Mouse (Mus musculus) stomach, postnatal 0 days (tissue): ENCODE data around the gene Afmid.

ENCODE experiments used
- CTCF ChIP-seq: IDR thresholded peaks from 2 replicates; pipeline ENCODE4 v1.5.1; 2016; ENCODE audit warnings: antibody characterized with exemption, low read depth, mild to moderate bottlenecking, moderate library complexity
- EP300 ChIP-seq: optimal IDR thresholded peaks from 2 replicates; pipeline ENCODE3; 2016; ENCODE audit warnings: antibody characterized with exemption

DNA sequence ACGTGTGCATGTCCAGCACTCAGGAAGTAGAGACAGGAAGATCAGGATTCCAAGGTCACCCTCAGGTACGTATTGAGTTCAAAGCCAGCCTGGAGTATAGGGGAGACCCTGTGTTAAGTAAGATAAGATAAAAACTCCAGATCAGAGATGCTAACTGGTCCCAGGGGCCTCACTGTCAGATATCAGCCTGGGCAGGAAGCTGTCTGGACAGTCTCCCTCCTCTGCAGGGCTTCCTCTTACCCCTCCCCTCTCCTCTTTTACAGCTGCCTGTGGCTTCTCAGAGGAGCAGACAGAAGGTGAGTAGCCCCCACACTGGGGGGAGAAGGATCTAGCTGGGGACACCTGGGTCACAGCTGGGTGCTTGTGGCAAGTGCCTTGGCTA, 27.6 kb upstream of the Afmid start:
- TF ChIP-seq CTCF: no peak
- TF ChIP-seq EP300: no peak
